Mouse (Mus musculus) embryonic facial prominence, embryonic 13.5 days (tissue): Measurements from ENCODE around the gene Sf3a3. TPM values are rescaled to one million over a fixed set of nuclear protein-coding genes. Genes with fewer than 3 reads are reported as not detected.
A peak's percentile ranks its signal among the peaks of the same experiment; 100 is the strongest.
"Not testable (repeated sequence)": the region's sequence is repeated elsewhere in the genome, so short reads cannot be mapped to it uniquely, and the experiment has no call there.

ENCODE experiments used
- ATAC-seq: fragments of 200-750 bp; cut with Nextera tagmentation; 2 replicates; pipeline ENCODE4 v1.8.0; 2017; ENCODE audit warnings: low read depth; ENCODE audit not compliant: insufficient number of reproducible peaks, insufficient read depth, low FRiP score, low TSS enrichment
- H3K27ac ChIP-seq: fragments of 300-500 bp; sonication (generic); 2 replicates; pipeline ENCODE4 v1.5.1; 2015; ENCODE audit warnings: moderate library complexity, mild to moderate bottlenecking, inconsistent platforms
- H3K27me3 ChIP-seq: fragments of 300-500 bp; sonication (generic); 2 replicates; pipeline ENCODE4 v1.6.1; 2015; ENCODE audit warnings: mild to moderate bottlenecking, inconsistent platforms
- H3K36me3 ChIP-seq: fragments of 300-500 bp; sonication (generic); 2 replicates; pipeline ENCODE4 v1.6.1; 2015; ENCODE audit warnings: mild to moderate bottlenecking, inconsistent platforms
- H3K4me1 ChIP-seq: fragments of 300-500 bp; sonication (generic); 2 replicates; pipeline ENCODE4 v1.6.1; 2015; ENCODE audit warnings: inconsistent platforms
- H3K4me2 ChIP-seq: fragments of 300-500 bp; sonication (generic); 2 replicates; pipeline ENCODE4 v1.6.1; 2015; ENCODE audit warnings: moderate library complexity, mild to moderate bottlenecking, inconsistent platforms
- H3K4me3 ChIP-seq: fragments of 300-500 bp; sonication (generic); 2 replicates; pipeline ENCODE4 v1.5.1; 2015; ENCODE audit warnings: mild to moderate bottlenecking, inconsistent platforms
- H3K9ac ChIP-seq: fragments of 300-500 bp; sonication (generic); 2 replicates; pipeline ENCODE4 v1.6.1; 2015; ENCODE audit warnings: mild to moderate bottlenecking, inconsistent platforms
- H3K9me3 ChIP-seq: fragments of 300-500 bp; sonication (generic); 2 replicates; pipeline ENCODE4 v1.6.1; 2016; ENCODE audit warnings: inconsistent platforms
- WGBS: fragments of 180-500 bp; shearing (Covaris S2); methylation state at CpG from one replicate; pipeline ENCODE4 v1.1.7; 2015; ENCODE audit warnings: mixed read lengths; 5-methylcytosine and 5-hydroxymethylcytosine counted together
- polyA plus RNA-seq: library from polyadenylated mRNA; unstranded; fragments of >200 nt; fragmentation: Nextera tagmentation; extraction: Ambion mirVana; gene quantifications from 2 replicates; pipeline ENCODE4 v1.2.1, GENCODE M21; 2015

The Sf3a3 gene
- polyA plus RNA-seq, 1 experiment from 2014 or later, result 186 TPM

DNA sequence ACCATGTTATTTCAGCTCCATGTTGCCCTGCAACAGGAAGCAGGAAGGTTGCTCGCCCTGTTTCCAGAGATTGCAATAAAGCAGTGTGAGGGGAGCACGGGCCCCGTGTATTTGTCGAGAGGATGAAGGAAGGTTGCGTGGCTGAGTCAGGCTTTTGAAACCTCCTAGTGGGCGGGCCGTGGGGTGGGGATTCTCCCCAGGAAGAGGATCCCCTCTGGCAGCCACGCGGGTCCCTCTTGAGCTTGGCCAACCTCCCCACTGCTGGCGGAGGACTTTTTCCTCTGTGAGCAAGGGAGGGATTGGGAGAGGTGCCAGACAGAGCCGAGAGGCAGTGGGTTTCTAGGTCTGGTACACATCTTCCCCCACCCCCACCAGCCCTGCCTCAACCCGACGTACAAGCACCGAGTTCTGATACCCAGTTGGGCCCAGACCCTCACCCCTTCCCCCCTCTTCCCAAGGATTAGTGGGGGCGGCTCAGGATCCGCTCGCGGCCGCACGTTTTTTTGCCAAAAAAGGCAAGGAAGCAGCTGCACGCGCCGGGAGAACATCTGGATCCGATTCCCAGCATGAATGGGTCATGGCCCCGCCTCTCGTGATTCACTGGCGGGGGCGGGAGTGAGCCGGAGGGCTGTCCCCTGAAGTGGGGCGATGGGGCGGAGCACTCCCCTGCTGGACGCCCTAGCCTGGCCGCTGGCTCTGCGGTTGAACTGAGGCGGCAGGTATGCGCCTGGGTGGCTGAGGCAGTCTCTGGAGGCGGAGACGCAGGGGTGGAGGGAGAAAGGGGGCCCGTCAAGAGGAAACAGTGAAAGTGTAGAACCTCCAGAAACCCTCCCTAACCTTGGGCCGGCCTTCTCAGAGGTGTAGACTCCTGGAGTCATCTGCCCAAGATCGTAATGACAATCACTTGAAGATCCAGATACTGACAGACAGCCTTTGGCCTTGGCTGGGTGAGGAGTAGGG lies 5.8 kb upstream of the Sf3a3 start:
- Histone ChIP-seq H3K27ac (peak overlapping the region; percentile 97), H3K9ac (peak overlapping the region; percentile 58), H3K27me3 (no peaks in the 10 kb centered on the region), H3K4me1 (peaks cover 67% of the 10 kb centered on the region), H3K36me3 (peaks cover 24% of the 10 kb centered on the region), H3K4me3 (peak overlapping the region; percentile 33), H3K9me3 (no peaks in the 10 kb centered on the region), H3K4me2 (peak overlapping the region; percentile 62)
- under 1% methylated on average over 41 of the region's 41 CpGs for WGBS
- peak; percentile 88 for ATAC-seq

DNA sequence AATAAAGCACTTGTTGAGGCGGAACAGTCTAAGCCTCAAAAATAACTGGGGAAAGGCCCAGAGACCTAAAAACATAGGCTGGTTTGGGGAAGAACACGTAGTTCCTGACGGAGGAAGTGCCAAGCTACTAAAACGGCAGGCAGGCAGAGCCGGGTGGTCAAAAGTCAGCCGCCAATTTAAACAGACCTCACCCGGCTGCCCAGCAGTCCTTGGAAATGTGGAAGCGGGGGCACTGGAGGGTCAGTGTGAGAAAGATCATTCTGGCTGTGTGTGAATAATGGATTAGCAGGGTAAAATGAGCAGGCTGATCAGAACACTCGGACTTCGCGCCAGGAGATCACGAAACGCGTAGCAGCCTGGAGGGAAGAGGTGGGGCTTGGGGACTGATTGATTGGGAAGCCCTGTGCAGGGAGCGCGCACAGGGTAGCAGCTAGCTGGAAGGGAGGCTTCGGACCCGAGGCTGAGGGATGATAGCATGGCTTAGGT lies 4.6 kb upstream of the Sf3a3 start:
- Histone ChIP-seq H3K27ac (peak overlapping the region; percentile 97), H3K4me1 (peaks cover 59% of the 10 kb centered on the region), H3K27me3 (no peaks in the 10 kb centered on the region), H3K36me3 (peaks cover 24% of the 10 kb centered on the region), H3K4me2 (peak overlapping the region; percentile 62), H3K4me3 (peak overlapping the region; percentile 29), H3K9me3 (no peaks in the 10 kb centered on the region), H3K9ac (peak overlapping the region; percentile 58; the same call in 1 of the 2 replicates)
- WGBS, result 4% methylated on average over 18 of the region's 18 CpGs
- ATAC-seq, result no peak

DNA sequence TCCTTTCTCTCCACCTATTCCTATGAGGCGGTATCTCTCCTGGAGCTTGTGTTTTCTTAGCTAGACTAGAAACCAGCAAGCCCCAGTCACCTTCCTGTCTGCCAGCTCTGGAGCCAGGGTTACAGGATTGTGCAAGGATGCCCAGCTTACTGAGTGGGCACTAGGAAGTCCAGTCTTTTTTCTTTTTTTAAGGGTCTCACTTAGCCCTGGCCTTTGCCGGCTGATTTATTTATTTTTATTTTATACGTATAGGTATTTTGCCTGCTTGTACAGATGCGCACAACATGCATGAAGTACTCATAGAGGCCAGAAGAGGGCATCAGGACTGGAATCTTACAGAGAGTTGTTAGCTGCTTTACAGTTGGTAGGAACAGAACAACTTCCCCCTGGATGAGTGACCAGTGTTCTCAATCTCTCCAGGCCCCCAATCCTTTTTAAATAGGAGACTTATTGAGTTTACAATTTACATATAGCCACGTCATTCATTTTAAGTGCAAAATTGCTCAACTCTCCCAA lies 3.7 kb upstream of the Sf3a3 start:
- 6% methylated on average over 5 of the region's 5 CpGs for WGBS
- no peak for ATAC-seq
- Histone ChIP-seq H3K27me3 (no peaks in the 10 kb centered on the region), H3K27ac (peak overlapping the region; percentile 97), H3K36me3 (peaks cover 23% of the 10 kb centered on the region), H3K4me2 (peak overlapping the region; percentile 62; the same call in 1 of the 2 replicates), H3K4me1 (peaks cover 56% of the 10 kb centered on the region), H3K4me3 (no peak overlapping the region), H3K9me3 (no peaks in the 10 kb centered on the region), H3K9ac (no peak overlapping the region)

DNA sequence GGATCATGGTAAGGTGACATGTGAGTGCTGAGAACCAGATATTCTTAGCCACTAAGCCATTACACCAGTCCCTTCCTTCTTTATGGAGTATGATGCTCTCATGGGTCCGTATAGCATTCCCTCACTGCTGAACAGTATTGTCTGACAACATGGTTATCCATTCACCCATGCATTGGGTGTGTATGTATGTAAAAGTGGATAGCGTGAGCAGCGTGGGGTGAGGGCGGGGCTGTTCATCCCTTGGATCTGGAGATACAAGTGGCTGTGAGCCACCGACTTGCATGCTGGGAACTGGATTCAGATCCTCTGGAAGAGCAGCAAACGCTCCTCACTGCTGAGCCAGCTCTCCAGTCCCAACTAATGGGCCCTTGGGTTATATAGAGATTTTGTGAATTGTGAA lies 2.0 kb upstream of the Sf3a3 start:
- Histone ChIP-seq H3K9ac (no peak overlapping the region), H3K27me3 (no peaks in the 10 kb centered on the region), H3K27ac (no peak overlapping the region), H3K4me3 (no peak overlapping the region), H3K9me3 (no peaks in the 10 kb centered on the region), H3K36me3 (peaks cover 21% of the 10 kb centered on the region), H3K4me2 (no peak overlapping the region), H3K4me1 (peaks cover 48% of the 10 kb centered on the region)
- no peak for ATAC-seq
- WGBS, result 89% methylated on average over 6 of the region's 6 CpGs

DNA sequence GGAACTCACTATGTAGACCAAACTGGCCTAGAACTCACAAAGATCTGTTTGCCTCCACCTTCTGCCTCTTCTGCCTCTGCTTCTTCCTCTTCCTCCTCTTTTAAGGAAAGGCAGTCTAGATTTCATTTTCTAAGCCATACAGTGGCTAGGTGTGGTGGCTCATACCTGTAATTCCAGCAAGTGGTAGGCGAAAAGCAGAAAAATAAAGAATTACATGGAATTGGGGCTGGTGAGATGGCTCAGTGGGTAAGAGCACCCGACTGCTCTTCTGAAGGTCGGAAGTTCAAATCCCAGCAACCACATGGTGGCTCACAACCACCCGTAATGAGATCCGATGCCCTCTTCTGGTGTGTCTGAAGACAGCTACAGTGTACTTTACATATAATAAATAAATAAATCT lies 726 bp upstream of the Sf3a3 start:
- Histone ChIP-seq H3K36me3 (peaks cover 29% of the 10 kb centered on the region), H3K4me1 (peaks cover 38% of the 10 kb centered on the region)
- 67% methylated on average over 5 of the region's 5 CpGs for WGBS
- H3K4me3 ChIP-seq, ATAC-seq, H3K27me3 ChIP-seq, H3K4me2 ChIP-seq, H3K9ac ChIP-seq, H3K9me3 ChIP-seq, H3K27ac ChIP-seq: not testable (repeated sequence)

DNA sequence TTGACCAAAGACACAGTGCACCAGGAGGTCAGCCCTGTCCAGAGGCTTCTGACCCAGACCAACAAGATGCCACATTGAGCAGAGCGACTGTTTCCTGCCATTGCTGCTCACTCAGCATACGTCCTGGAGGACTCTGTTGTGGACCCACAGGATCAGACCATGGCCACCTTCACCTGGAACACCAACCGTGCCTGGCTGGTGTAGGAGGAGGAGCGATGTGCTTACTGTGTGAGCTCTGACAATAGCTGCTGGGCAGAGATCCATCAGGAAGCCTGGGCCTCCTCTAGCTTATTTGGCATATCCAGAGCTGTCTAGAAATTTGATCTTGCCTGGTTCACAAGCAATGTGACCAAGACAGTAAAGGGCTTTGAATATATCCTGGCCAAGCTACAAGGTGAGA lies 4.5 kb downstream of the Sf3a3 start:
- no peaks in the 10 kb centered on the region for H3K27me3 ChIP-seq
- 92% methylated on average over 4 of the region's 4 CpGs for WGBS
- no peak overlapping the region for H3K9ac ChIP-seq
- H3K4me2 ChIP-seq, result no peak overlapping the region
- no peak overlapping the region for H3K27ac ChIP-seq
- no peaks in the 10 kb centered on the region for H3K9me3 ChIP-seq
- peaks cover 79% of the 10 kb centered on the region for H3K36me3 ChIP-seq
- ATAC-seq, result no peak
- no peak overlapping the region for H3K4me3 ChIP-seq
- peaks cover 14% of the 10 kb centered on the region for H3K4me1 ChIP-seq

DNA sequence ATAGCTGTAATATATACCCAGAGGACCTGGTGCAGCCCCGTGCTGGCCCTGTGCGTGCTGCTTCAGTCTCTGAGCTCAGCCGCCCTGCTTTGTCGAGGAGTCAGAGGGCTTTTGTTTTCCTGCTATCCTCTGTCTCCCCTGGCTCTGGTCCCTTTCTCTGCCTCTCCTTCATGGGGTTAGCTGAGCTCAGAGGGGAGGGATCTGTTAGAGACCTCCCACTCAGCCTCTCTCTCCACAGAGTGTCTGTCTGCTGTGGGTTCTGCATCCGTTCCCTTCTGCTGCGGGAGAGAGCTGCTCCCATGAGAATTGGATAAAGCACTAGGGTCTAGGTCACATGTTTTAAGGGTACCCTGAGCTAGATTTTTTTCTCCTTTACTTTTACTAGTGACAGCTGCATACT lies 11.5 kb downstream of the Sf3a3 start:
- Histone ChIP-seq H3K27me3 (no peaks in the 10 kb centered on the region), H3K4me2 (no peak overlapping the region), H3K4me1 (no peaks in the 10 kb centered on the region), H3K36me3 (peaks cover 98% of the 10 kb centered on the region), H3K27ac (no peak overlapping the region), H3K4me3 (no peak overlapping the region), H3K9me3 (no peaks in the 10 kb centered on the region), H3K9ac (no peak overlapping the region)
- ATAC-seq, result no peak
- WGBS, result 83% methylated on average over 6 of the region's 6 CpGs

DNA sequence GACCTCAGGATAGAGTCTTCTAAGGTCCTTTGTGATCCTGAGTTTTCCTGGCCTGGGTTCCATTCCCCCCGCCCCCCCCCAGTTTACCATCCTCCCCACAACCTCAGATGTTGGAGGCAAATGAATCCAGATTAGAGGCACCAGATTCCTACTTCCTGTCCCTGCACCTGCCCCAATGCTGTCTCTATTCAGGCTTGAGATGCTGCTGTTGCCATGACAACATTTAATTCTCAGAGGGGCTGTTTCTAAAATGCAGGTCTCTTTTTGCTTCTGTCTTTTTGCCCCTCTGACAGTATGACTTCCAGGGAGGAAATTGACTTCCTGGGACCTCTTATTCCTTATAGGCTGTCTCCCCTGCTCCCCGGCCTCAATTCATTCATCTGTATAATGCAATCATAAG lies 22.4 kb downstream of the Sf3a3 start:
- Histone ChIP-seq H3K27me3 (no peaks in the 10 kb centered on the region), H3K27ac (no peak overlapping the region), H3K4me3 (no peak overlapping the region), H3K9ac (no peak overlapping the region), H3K4me2 (no peak overlapping the region), H3K9me3 (no peaks in the 10 kb centered on the region), H3K4me1 (0 out of 2 replicates have a peak, but pooled peaks cover 3% of the 10 kb centered on the region), H3K36me3 (peaks cover 18% of the 10 kb centered on the region)
- 55% methylated on average over 2 of the region's 2 CpGs for WGBS
- no peak for ATAC-seq

DNA sequence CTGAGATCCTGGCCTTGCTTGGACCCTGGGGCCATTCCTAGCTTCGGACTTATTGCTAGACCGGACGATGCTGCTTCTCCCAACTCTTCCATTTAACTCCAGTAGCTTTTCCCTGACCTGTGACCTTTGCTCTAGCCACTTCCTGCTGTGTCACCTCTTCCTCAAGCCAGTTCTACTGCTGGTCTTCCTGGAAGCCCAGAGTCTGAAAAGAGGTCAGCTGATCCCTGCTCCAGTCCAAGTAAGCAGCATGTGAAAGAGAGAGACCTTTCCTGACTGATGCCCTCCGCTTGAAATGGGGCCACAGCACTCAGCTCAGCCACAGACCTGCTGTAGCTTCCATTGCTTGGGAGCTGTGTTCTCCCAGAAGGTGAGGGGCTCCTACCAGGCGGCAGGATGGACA lies 22.9 kb downstream of the Sf3a3 start:
- 66% methylated on average over 5 of the region's 5 CpGs for WGBS

DNA sequence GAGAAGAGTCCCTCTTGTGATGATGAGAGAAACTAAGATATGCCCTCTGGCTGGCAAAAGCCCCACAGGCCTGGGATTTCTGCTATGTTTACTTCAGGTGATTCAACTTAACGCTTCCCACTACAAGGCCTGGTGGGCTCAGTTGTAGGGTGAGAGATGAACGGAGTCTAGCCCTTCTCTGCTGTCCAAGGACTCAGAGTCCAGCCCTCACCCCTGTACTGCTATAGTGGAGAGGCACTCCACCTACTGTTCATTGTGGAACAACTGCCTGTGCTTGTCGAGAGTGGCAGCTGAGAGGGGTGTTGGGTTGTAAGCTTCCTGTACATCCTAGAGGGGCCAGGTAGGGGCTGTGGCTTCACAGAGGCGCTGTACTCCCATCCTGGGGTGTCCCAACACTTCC lies 23.4 kb downstream of the Sf3a3 start:
- WGBS, result 61% methylated on average over 4 of the region's 4 CpGs
- ATAC-seq, result no peak
- peaks cover 10% of the 10 kb centered on the region for H3K4me1 ChIP-seq

More for the DNA sequence above, 22.9 kb downstream of the Sf3a3 start:
- no peak overlapping the region for H3K4me3 ChIP-seq
- H3K9ac ChIP-seq, result no peak overlapping the region
- peaks cover 7% of the 10 kb centered on the region for H3K4me1 ChIP-seq
- no peaks in the 10 kb centered on the region for H3K27me3 ChIP-seq
- no peak overlapping the region for H3K4me2 ChIP-seq
- ATAC-seq, result no peak
- H3K9me3 ChIP-seq, result no peaks in the 10 kb centered on the region
- H3K27ac ChIP-seq, result no peak overlapping the region
- H3K36me3 ChIP-seq, result peaks cover 13% of the 10 kb centered on the region

DNA sequence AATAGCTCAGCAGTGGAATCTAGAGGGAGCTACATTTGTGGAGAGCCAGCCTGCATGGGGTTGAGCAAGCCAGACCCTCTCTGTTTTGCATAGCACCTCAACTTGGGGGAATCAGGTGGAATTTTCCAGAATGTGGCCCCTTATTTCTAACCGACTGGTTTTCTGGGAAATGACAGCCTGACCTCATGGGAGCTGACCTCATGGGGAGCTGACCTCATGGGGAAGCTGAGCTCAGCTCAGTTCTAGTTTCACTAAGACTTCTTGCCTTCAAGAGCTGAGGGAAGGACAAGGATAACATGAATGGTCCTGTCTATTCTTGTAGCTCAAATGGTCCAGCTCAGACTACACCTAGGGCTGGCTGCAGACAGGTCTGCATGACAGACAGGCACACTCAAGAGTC lies 24.2 kb downstream of the Sf3a3 start:
- H3K4me2 ChIP-seq, result no peak overlapping the region
- H3K9me3 ChIP-seq, result no peaks in the 10 kb centered on the region
- WGBS, result 55% methylated on average over 1 of the region's 1 CpGs
- peaks cover 10% of the 10 kb centered on the region for H3K4me1 ChIP-seq
- H3K9ac ChIP-seq, result no peak overlapping the region
- H3K27ac ChIP-seq, result no peak overlapping the region
- no peak overlapping the region for H3K4me3 ChIP-seq
- H3K36me3 ChIP-seq, result peaks cover under 1% of the 10 kb centered on the region
- ATAC-seq, result no peak
- no peaks in the 10 kb centered on the region for H3K27me3 ChIP-seq

More for the DNA sequence above, 23.4 kb downstream of the Sf3a3 start:
- Histone ChIP-seq H3K4me2 (no peak overlapping the region), H3K27ac (no peak overlapping the region), H3K9ac (no peak overlapping the region), H3K27me3 (no peaks in the 10 kb centered on the region), H3K9me3 (no peaks in the 10 kb centered on the region), H3K36me3 (peaks cover 9% of the 10 kb centered on the region), H3K4me3 (no peak overlapping the region)
